ENCODE assay signal across 8 mouse cellular contexts in the genomic region with DNA sequence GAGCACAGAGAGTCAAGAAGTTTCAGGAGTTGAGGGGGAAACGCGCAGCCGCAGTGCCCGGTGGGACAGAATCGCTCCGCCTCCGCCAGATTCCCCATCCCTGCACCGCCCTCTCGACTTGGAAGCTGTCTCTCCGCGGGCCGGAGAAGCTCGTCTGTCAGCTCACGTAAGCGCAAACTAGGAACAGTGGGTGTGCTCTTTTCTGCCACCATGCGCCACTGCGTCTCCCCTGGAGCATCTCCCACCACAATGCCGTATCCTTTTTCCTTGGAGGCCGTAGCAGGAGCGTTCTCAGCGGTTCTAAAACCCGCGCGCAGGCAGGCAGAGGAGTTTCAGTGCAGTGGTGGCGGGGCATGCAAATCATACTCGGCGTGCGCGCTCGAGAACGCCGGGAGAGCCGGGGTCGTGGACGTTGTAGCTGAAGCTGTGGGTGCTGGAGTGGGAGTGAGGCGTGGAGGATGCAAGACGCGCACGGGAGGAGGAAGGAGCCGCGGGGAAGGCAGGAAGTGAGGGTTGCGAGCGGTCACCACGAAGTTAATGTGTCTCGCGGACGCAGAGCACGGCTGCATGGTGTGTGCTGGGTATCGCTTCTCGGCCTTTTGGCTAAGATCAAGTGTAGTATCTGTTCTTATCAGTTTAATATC. TPM values are rescaled to one million over a fixed set of nuclear protein-coding genes. Genes with fewer than 3 reads are reported as not detected.
DNase-seq lines count a peak whose midpoint lies in the region; ATAC-seq and TF ChIP-seq lines count a peak whose summit lies in the region.
"Not testable (repeated sequence)": the region's sequence is repeated elsewhere in the genome, so short reads cannot be mapped to it uniquely, and the experiment has no call there.

No protein-coding gene starts in this region.

- peak; percentile 84 for ATAC-seq in hindbrain, embryonic 12.5 days (ENCODE audit: low FRiP score)

- H3K36me3 ChIP-seq in MEL (ENCODE audit: control insufficient read depth in 1 of 2, insufficient read depth in 2 of 2, low read length in 2 of 2); hindbrain, embryonic 12.5 days: not testable (repeated sequence)

- WGBS in hindbrain, embryonic 12.5 days = under 1% methylated on average over 37 of the region's 50 CpGs

- H3K79me2 ChIP-seq in MEL (ENCODE audit: control insufficient read depth, insufficient read depth, low read length, poor library complexity) = not testable (repeated sequence)

- peak overlapping the region; percentile 57 to 71 for H3K4me3 ChIP-seq in MEL (ENCODE audit: control insufficient read depth in 1 of 2, insufficient read depth in 1 of 2, low read depth in 2 of 2, low read length in 2 of 2)
- H3K4me3 ChIP-seq in hindbrain, embryonic 12.5 days = peak overlapping the region; percentile 53

- TF ChIP-seq POLR2A in MEL (IDR thresholded peaks at IDR 0.05; ENCODE audit: control insufficient read depth in 1 of 2, insufficient read depth in 1 of 2, low read depth in 1 of 2, low read length in 2 of 2, poor library complexity in 1 of 2) = peak; percentile 40 to 77; a peak in 2 of 4 replicates

- H3K9ac ChIP-seq in MEL (ENCODE audit: control insufficient read depth, low read depth, low read length, poor library complexity, severe bottlenecking) = peak overlapping the region; percentile 66
- H3K9ac ChIP-seq in hindbrain, embryonic 12.5 days = peak overlapping the region; percentile 63

- H3K9me3 ChIP-seq in MEL (replicated peaks; ENCODE audit: insufficient read depth, low read length); hindbrain, embryonic 12.5 days (replicated peaks): not testable (repeated sequence)

- not testable (repeated sequence) for TF ChIP-seq EP300 in MEL (IDR thresholded peaks at IDR 0.05; ENCODE audit: low read depth in 1 of 2, low read length in 2 of 2)

- H3K4me2 ChIP-seq in hindbrain, embryonic 12.5 days (replicated peaks) = peak overlapping the region; percentile 67

- H3K4me1 ChIP-seq in MEL (ENCODE audit: control insufficient read depth in 1 of 2, insufficient read depth in 2 of 2, low read length in 2 of 2); hindbrain, embryonic 12.5 days: not testable (repeated sequence)

- not testable (repeated sequence) for TF ChIP-seq RAD21 in MEL (IDR thresholded peaks at IDR 0.05; ENCODE audit: low read depth, low read length)

- H3K27me3 ChIP-seq in MEL (ENCODE audit: control insufficient read depth in 1 of 2, insufficient read depth in 2 of 2, low read length in 2 of 2) = not testable (repeated sequence)
- H3K27me3 ChIP-seq in hindbrain, embryonic 12.5 days = peaks cover 20% of the 10 kb centered on the region

- DNase-seq in MEL (ENCODE audit: low read depth, low spot score) = peak; percentile 87
- peak; percentile 83 to 87 for DNase-seq in cerebellum, postnatal 10 days
- peak; percentile 54 for DNase-seq in frontal cortex, postnatal 14 days (ENCODE audit: low spot score in 2 of 2)
- DNase-seq in layer of hippocampus, postnatal 14 days (ENCODE audit: low spot score in 2 of 2) = peak; percentile 71 to 78
- DNase-seq in lung, postnatal 10 days = peak; percentile 86
- DNase-seq in ovary, postnatal 36 days (ENCODE audit: low spot score) = peak; percentile 79
- DNase-seq in thymus, postnatal 25 days = peak; percentile 50

- H3K27ac ChIP-seq in MEL (ENCODE audit: control insufficient read depth, low read depth, low read length) = peak overlapping the region; percentile 46
- peak overlapping the region; percentile 76 for H3K27ac ChIP-seq in hindbrain, embryonic 12.5 days

- not testable (repeated sequence) for TF ChIP-seq CTCF in MEL (IDR thresholded peaks at IDR 0.05 in 2 of 3, conservative IDR thresholded peaks at IDR 0.05 in 1 of 3; ENCODE audit: control insufficient read depth in 1 of 3, insufficient read depth in 1 of 3, low read depth in 2 of 3, low read length in 3 of 3, poor library complexity in 1 of 3, severe bottlenecking in 1 of 3)

TF ChIP-seq in MEL, 35 proteins besides CTCF, POLR2A, EP300 and RAD21:
- TF ChIP-seq TBP (IDR thresholded peaks at IDR 0.05; ENCODE audit: low read depth, low read length) = peak; percentile 67; the same call in 1 of the 2 replicates

RNA-seq across cellular contexts. Expression of gene Mreg, which starts 24.4 kb away (rescaled TPM):
- total RNA-seq in MEL (2012; rRNA removed) = not detected in 2 replicates
- not detected for polyA plus RNA-seq in MEL (2012; ENCODE audit: insufficient read depth in 1 of 2, insufficient read length in 2 of 2, low read depth in 1 of 2, low replicate concordance in 2 of 2, missing spikeins in 1 of 2)
- polyA plus RNA-seq in hindbrain, embryonic 12.5 days (2016; fragmentation: Nextera tagmentation; extraction: Ambion mirVana) = 11.9 and 12.9 TPM in 2 replicates
- 1 to 10 TPM; 3.1 to 4.5 TPM for total RNA-seq in layer of hippocampus, postnatal 14 days (2021)

RNA-seq across cellular contexts. Expression of gene Pecr, which starts 47.6 kb away (rescaled TPM):
- total RNA-seq in MEL (2012; rRNA removed) = 10.4 and 10.7 TPM in 2 replicates
- polyA plus RNA-seq in MEL (2012; ENCODE audit: insufficient read depth in 1 of 2, insufficient read length in 2 of 2, low read depth in 1 of 2, low replicate concordance in 2 of 2, missing spikeins in 1 of 2) = 10 to 100 TPM in 1 of 2 experiments, not detected in 1; 15.5 TPM
- 13.2 and 16.5 TPM in 2 replicates for polyA plus RNA-seq in hindbrain, embryonic 12.5 days (2016; fragmentation: Nextera tagmentation; extraction: Ambion mirVana)
- 1 to 10 TPM; 5.9 to 6.1 TPM for total RNA-seq in layer of hippocampus, postnatal 14 days (2021)

RNA-seq across cellular contexts. Expression of gene Tmem169, which starts 47.7 kb away (rescaled TPM):
- total RNA-seq in MEL (2012; rRNA removed) = not detected in 2 replicates
- under 1 TPM in 1 of 2 experiments, not detected in 1; 0.06 TPM for polyA plus RNA-seq in MEL (2012; ENCODE audit: insufficient read depth in 1 of 2, insufficient read length in 2 of 2, low read depth in 1 of 2, low replicate concordance in 2 of 2, missing spikeins in 1 of 2)
- 31.0 and 36.0 TPM in 2 replicates for polyA plus RNA-seq in hindbrain, embryonic 12.5 days (2016; fragmentation: Nextera tagmentation; extraction: Ambion mirVana)
- 10 to 100 TPM; 25.5 to 26.1 TPM for total RNA-seq in layer of hippocampus, postnatal 14 days (2021)

Comparison
In these comparisons a context has a peak if more than half of its experiments do, and no peak if none do; other contexts are left out.
1. Peak in every context shown above with its lines: DNase-seq, ATAC-seq, H3K4me3 ChIP-seq and H3K27ac ChIP-seq.
2. RNA of gene Tmem169, which starts 47.7 kb away (total RNA-seq): 25.5 to 26.1 TPM in layer of hippocampus, postnatal 14 days; not detected in MEL; every median in the first group is over 10 times any median in the second.